Mouse (Mus musculus) hindbrain, embryonic 11.5 days (tissue): Measurements from ENCODE around the gene Trim8. TPM values are rescaled to one million over a fixed set of nuclear protein-coding genes. Genes with fewer than 3 reads are reported as not detected.
A peak's percentile ranks its signal among the peaks of the same experiment; 100 is the strongest.

Experiments used
- ATAC-seq: fragments of 200-750 bp; cut with Nextera tagmentation; 2 replicates; pipeline ENCODE4 v1.8.0; 2017; ENCODE audit warnings: mild to moderate bottlenecking, moderate TSS enrichment, moderate library complexity; ENCODE audit not compliant: low FRiP score
- DNase-seq: peaks from one replicate; pipeline ENCODE4 v3.0.0-alpha.2; 2015; ENCODE audit warnings: low spot score
- H3K27ac ChIP-seq: fragments of 300-500 bp; sonication (generic); 2 replicates; pipeline ENCODE4 v1.5.1; 2014; ENCODE audit warnings: mild to moderate bottlenecking, low read depth, low read length
- H3K27me3 ChIP-seq: fragments of 300-500 bp; sonication (generic); 2 replicates; pipeline ENCODE4 v1.6.1; 2014; ENCODE audit warnings: mild to moderate bottlenecking, low read length, moderate library complexity, mixed read lengths; ENCODE audit not compliant: control insufficient read depth, insufficient read depth
- H3K36me3 ChIP-seq: fragments of 300-500 bp; sonication (generic); 2 replicates; pipeline ENCODE4 v1.6.1; 2014; ENCODE audit warnings: mild to moderate bottlenecking, low read length, moderate library complexity, mixed read lengths; ENCODE audit not compliant: control insufficient read depth, insufficient read depth
- H3K4me1 ChIP-seq: fragments of 300-500 bp; sonication (generic); replicated peaks from 2 replicates; pipeline ENCODE4 v1.6.1; 2014; ENCODE audit warnings: low read length, mixed read lengths; ENCODE audit not compliant: control insufficient read depth, insufficient read depth
- H3K4me2 ChIP-seq: fragments of 300-500 bp; sonication (generic); replicated peaks from 2 replicates; pipeline ENCODE4 v1.6.1; 2014; ENCODE audit warnings: mild to moderate bottlenecking, low read depth, low read length
- H3K4me3 ChIP-seq: fragments of 300-500 bp; sonication (generic); 2 replicates; pipeline ENCODE4 v1.5.1; 2014; ENCODE audit warnings: low read depth, low read length
- H3K9ac ChIP-seq: fragments of 300-500 bp; sonication (generic); 2 replicates; pipeline ENCODE4 v1.6.1; 2014; ENCODE audit warnings: low read depth, low read length
- H3K9me3 ChIP-seq: fragments of 300-500 bp; sonication (generic); 2 replicates; pipeline ENCODE4 v1.6.1; 2016; ENCODE audit warnings: low read length; ENCODE audit not compliant: control insufficient read depth
- WGBS: fragments of 180-500 bp; shearing (Covaris S2); extraction: QIAGEN DNeasy Blood & Tissue Kit; methylation state at CpG from one replicate; pipeline ENCODE4 v1.1.7; 2014; 5-methylcytosine and 5-hydroxymethylcytosine counted together
- polyA plus RNA-seq: library from polyadenylated mRNA; unstranded; fragments of >200 nt; fragmentation: Nextera tagmentation; extraction: Ambion mirVana; gene quantifications from 2 replicates; pipeline ENCODE4 v1.2.1, GENCODE M21; 2014

Trim8 gene
- polyA plus RNA-seq, 1 experiment from 2014 or later: 30.6 TPM

DNA sequence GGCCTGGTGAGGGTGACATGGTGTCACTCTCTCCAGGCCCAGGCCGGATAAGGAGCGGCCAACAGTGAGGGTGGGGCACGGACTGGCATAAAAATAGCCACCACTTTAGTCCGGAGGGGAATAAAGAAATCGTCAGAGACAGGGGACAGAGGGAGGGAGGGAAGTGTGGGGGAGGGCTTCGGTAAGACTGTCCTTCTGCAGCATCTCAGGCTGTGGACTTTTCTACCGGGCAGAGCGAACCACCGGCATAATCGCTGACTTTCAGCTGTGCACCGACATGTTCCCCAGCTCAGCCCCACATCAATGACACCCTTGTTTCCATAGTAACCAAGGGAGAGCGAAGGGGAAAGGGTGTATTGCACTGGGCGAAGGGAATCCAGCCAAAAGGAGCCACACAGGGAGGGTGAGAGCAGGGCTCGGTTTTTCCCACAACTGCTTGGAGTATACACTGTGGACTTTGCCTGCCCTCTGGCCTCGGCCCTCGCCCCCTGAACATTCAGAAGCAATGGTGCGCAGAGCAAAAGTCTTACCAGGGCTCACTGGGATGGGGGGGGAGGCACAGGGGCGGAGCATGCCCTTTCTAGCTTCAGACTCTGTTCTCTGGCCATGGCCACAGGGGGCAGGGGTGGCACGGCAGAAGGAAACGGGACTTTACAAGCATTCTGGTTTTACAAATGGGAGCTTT lies 27.2 kb downstream of the Trim8 start:
- Histone ChIP-seq H3K4me3 (peak overlapping the region; percentile 16; the same call in 1 of the 2 replicates), H3K27ac (peak overlapping the region; percentile 89), H3K4me2 (peak overlapping the region; percentile 56), H3K27me3 (no peaks in the 10 kb centered on the region), H3K4me1 (peaks cover 61% of the 10 kb centered on the region), H3K9ac (peak overlapping the region; percentile 42), H3K36me3 (no peaks in the 10 kb centered on the region), H3K9me3 (no peaks in the 10 kb centered on the region)
- WGBS: under 1% methylated on average over 20 of the region's 20 CpGs
- ATAC-seq (peak; percentile 75), DNase-seq (peak; percentile 71)

DNA sequence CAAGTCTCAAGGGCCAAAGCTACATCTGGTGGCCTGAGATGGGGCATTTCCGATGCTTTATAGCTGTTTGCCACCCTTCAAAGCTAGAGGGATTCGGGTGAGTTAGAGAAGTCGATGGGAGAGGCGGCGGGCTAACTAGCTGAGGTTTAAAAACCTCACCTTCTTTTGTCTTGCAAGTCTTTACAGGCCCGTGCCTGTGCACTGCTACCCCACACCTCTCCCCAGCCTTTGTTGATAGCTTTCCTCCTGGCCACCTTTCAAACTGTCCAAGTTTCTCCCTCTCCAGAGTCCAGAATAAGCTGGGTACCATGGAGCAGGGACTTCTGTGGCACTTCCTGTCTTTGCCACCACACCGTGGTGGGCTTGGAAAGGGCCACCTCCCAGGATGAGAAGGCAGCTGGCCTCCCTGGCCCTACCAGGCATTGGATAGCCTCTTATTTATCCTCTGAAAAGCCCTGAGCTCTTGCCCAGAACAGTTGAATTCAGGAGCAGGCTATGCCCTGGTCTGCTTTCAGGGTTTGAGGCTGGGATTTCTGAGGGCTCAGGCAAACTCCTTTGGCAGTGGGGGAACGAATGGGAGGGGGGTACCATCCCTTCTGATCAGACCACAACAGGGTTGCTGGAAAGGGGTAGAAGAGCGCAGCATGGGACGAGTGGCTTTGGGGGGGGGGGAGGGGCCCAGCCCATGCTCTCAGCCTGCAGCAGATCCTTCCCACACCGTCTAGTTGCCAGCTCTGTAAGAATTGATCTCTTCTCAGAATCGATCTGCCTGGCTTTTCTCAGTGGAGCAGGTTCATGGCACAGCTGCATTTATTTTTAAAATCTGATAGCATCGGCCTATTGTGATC lies 28.3 kb downstream of the Trim8 start:
- no peaks in the 10 kb centered on the region for H3K27me3 ChIP-seq
- H3K9ac ChIP-seq: peak overlapping the region; percentile 42
- DNase-seq: peak; percentile 43
- WGBS: 6% methylated on average over 13 of the region's 13 CpGs
- H3K27ac ChIP-seq: peak overlapping the region; percentile 89
- peak overlapping the region; percentile 56 for H3K4me2 ChIP-seq
- no peak overlapping the region for H3K4me3 ChIP-seq
- ATAC-seq: no peak
- H3K9me3 ChIP-seq: no peaks in the 10 kb centered on the region
- H3K4me1 ChIP-seq: peaks cover 56% of the 10 kb centered on the region
- no peaks in the 10 kb centered on the region for H3K36me3 ChIP-seq

DNA sequence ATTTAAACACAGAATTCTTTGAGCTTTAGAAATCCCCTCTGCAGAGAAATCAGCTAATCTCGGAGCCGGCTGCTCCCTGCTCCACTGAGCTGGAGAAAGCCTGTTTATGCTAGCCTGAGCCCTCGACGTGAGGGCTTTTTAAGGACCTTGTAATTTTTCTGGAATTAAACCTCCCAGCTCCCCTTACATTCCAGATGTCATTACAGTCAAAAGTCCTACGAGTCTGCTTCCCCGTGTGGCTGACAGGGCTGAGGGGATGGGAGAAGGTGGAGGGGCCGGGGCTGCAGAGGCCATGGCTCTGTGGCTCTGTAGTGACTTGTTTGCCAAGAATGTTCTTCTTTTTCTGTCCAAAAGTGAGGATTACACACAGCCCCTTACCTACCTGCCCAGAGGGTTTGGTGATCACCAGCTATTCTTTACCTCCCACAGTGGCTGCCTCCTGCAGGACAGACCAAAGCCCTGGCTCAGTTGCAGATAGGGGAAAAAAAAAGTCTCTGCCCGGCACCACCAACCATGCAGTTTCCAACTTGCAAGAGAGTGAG lies 29.0 kb downstream of the Trim8 start:
- DNase-seq (peak; percentile 31), ATAC-seq (no peak)
- H3K36me3 ChIP-seq: no peaks in the 10 kb centered on the region
- no peak overlapping the region for H3K4me2 ChIP-seq
- no peaks in the 10 kb centered on the region for H3K9me3 ChIP-seq
- no peak overlapping the region for H3K4me3 ChIP-seq
- peaks cover 54% of the 10 kb centered on the region for H3K4me1 ChIP-seq
- peak overlapping the region; percentile 89 for H3K27ac ChIP-seq
- peak overlapping the region; percentile 25; the same call in 1 of the 2 replicates for H3K9ac ChIP-seq
- WGBS: 5% methylated on average over 8 of the region's 8 CpGs
- H3K27me3 ChIP-seq: no peaks in the 10 kb centered on the region

DNA sequence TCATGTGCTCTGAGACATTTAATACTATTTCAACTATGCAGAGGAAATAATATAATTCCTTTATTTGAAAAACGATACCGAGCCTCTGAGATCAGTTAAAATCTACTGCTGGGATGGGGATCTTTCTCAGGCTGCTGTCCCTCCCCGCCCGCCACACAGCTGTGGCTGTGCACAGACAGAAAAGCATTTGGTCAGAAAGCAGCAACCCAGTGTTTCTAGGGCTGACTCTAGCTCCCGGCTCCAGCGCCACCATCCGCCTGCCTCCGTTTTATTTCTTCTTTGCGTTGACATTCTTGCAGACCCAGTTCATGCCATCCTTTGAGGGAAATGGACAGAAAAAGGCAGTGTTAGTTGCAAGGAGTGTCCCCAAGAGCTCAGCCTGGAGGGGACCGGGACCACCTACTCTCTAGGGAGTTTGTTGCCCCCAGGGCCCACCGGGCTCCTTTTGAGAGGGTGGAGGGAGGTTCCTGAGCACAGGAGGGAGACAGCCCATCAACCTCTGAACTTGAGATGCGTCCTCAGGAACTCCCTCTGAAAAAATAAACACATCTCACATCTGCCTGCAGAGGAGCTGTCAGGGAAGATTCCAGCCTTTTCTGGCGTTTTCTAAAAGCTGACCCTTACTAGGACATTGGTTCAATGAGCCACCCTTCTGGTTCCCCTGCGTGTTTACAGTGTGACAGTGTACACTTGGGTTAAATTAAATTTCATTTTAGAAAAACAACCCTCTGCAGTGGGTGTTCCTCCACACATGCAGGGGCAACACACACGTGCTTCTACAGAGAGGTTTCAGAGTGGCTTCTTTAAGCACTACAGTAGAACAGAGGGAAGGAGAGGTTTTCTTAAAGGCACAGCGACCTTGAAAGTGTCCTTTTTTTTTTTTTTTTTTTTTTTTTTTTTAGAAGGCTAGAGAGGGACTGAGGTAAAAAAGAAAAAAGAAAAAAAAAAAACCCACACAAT lies 29.8 kb downstream of the Trim8 start:
- Histone ChIP-seq H3K9me3 (no peaks in the 10 kb centered on the region), H3K27ac (peak overlapping the region; percentile 89), H3K4me3 (no peak overlapping the region), H3K4me1 (peaks cover 54% of the 10 kb centered on the region), H3K27me3 (no peaks in the 10 kb centered on the region), H3K4me2 (no peak overlapping the region), H3K9ac (no peak overlapping the region; the same call in 1 of the 2 replicates), H3K36me3 (no peaks in the 10 kb centered on the region)
- DNase-seq: peak; percentile 52
- WGBS: 6% methylated on average over 16 of the region's 16 CpGs
- no peak for ATAC-seq

DNA sequence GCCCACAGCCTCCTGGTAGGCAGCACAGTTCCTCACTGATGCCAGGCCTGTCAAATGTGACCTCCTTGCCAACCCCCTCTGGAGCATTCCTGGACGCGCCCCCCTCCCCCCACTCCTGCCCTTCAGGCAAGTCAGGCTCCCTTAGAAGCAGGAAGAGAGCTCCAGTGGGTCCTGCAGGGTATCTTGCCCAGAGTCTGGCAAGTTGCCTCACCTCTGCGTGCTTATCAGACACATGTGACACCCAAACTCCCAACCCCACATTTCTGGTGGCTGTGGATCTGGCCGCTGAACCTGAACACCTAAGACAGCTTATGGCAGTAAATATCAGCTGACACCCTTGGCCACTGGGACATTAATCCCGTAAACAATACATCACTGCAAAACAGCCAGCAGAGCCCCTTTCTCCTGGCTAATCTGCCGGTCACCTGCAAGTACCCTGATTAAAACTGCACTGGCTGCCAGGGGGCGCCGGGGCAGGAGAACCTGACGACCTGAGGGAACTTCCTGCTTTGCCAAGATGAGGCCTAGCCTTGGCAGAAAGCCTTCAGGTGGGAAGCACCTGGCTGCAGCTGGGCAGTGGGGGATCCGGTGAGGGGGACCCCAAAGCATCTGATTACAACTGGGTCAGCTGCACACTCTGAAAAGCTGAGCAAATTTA lies 30.7 kb downstream of the Trim8 start:
- no peak overlapping the region for H3K9ac ChIP-seq
- H3K4me1 ChIP-seq: peaks cover 54% of the 10 kb centered on the region
- ATAC-seq: no peak
- H3K27ac ChIP-seq: peak overlapping the region; percentile 52
- no peaks in the 10 kb centered on the region for H3K9me3 ChIP-seq
- H3K4me2 ChIP-seq: no peak overlapping the region; the same call in 1 of the 2 replicates
- H3K4me3 ChIP-seq: no peak overlapping the region
- DNase-seq: peak; percentile 30
- 15% methylated on average over 10 of the region's 10 CpGs for WGBS
- H3K27me3 ChIP-seq: no peaks in the 10 kb centered on the region
- H3K36me3 ChIP-seq: no peaks in the 10 kb centered on the region

DNA sequence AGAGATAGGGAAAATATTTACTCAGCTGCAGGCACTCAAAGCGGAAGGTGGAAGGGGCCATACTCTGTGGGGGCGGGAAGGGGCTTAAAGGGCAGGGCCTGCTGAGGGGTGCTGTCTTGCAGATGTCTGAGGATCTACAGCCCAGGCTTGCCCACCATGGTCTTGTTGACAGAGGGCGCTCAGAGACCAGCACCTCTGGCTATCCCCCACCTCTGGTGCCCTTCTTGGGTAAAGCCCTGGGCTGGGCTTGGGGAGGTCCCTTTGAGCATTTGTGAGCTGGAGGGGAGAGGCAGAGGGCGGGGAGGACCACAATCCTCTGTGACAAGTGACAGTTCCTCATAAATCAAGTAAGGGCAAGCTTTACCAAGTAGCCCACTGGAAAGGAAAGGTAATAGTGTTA lies 31.6 kb downstream of the Trim8 start:
- Histone ChIP-seq H3K4me3 (no peak overlapping the region), H3K27ac (0 out of 2 replicates have a peak overlapping the region, but pooled peaks have one; percentile 30), H3K36me3 (no peaks in the 10 kb centered on the region), H3K4me2 (no peak overlapping the region), H3K9me3 (no peaks in the 10 kb centered on the region), H3K9ac (no peak overlapping the region), H3K27me3 (no peaks in the 10 kb centered on the region), H3K4me1 (peaks cover 48% of the 10 kb centered on the region)
- DNase-seq (peak; percentile 28), ATAC-seq (no peak)
- WGBS: 35% methylated on average over 4 of the region's 4 CpGs

DNA sequence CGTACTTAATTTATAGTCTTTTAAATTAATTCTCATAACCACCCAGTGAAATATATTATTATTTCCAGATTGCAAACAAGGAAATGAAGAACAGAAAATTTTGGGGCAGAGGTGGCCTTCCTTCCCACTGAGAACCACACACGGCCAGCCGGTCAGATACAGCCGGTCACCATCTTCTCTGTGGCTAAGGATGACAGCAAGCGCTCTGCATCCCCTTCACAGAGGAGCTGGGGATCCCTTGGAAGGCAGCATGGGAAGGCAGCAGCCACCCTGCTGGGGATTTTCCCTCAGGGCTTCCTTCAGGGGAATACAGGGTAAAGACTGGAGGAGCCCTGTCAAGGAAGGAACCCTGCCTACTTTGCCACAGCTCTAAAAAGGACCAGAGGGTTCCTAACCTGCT lies 32.0 kb downstream of the Trim8 start:
- DNase-seq: no peak
- H3K27ac ChIP-seq: 0 out of 2 replicates have a peak overlapping the region, but pooled peaks have one; percentile 12
- H3K9me3 ChIP-seq: no peaks in the 10 kb centered on the region
- WGBS: 51% methylated on average over 5 of the region's 5 CpGs
- H3K4me2 ChIP-seq: no peak overlapping the region
- no peak for ATAC-seq
- H3K4me1 ChIP-seq: peaks cover 46% of the 10 kb centered on the region
- H3K4me3 ChIP-seq: no peak overlapping the region
- H3K36me3 ChIP-seq: no peaks in the 10 kb centered on the region
- H3K9ac ChIP-seq: no peak overlapping the region
- H3K27me3 ChIP-seq: no peaks in the 10 kb centered on the region
